In the genomic region with DNA sequence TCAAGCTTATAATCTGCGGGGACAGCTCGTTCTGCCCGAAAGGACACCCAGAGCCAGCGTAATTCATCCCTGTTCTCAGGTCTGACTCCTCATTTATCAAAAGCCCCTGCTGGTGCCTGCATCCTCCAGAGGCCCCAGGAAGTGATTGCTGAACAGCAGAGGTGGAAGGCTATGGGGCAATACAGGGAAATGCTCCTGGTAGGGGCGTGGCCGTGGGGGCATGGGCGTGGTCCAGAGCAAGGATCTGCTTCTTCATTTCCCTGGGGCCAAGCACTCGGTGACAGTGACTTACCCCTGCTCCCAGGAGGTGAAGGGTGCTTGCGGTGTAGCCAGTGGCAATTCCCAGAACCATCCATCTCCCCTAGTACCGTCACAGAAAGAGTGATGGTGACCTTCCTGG, we compare ENCODE assay signal across 13 mouse cellular contexts.
DNase-seq lines count a peak whose midpoint lies in the region; ATAC-seq and TF ChIP-seq lines count a peak whose summit lies in the region.
"Had no signal": no experiment of that assay in that cellular context is flagged by ENCODE, and none has a peak within 500 bp of the region (broad histone marks: within the 10 kb centered on the region; RNA-seq: fewer than 3 reads in every experiment).

No protein-coding gene starts in this region.

- TF ChIP-seq EP300 in lung, postnatal 0 days (IDR thresholded peaks at IDR 0.05), result no peak
- TF ChIP-seq EP300 in stomach, postnatal 0 days (optimal IDR thresholded peaks at IDR 0.05), result no peak

- no peak overlapping the region for H3K9ac ChIP-seq in hindbrain, embryonic 13.5 days
- no peak overlapping the region for H3K9ac ChIP-seq in lung, postnatal 0 days (replicated peaks; ENCODE audit: low read depth)
- no peak overlapping the region for H3K9ac ChIP-seq in stomach, postnatal 0 days (ENCODE audit: low read length)
- no peak overlapping the region for H3K9ac ChIP-seq in midbrain, embryonic 13.5 days (replicated peaks)
- H3K9ac ChIP-seq: stomach, embryonic 15.5 days had no signal

- no peak for ATAC-seq in hindbrain, embryonic 13.5 days (ENCODE audit: low FRiP score)
- peak; percentile 29; the same call in 1 of the 2 replicates for ATAC-seq in lung, postnatal 0 days
- ATAC-seq in stomach, postnatal 0 days (ENCODE audit: low FRiP score, low TSS enrichment), result no peak
- no peak for ATAC-seq in midbrain, embryonic 13.5 days
- ATAC-seq: forebrain, embryonic 14.5 days had no signal

- H3K36me3 ChIP-seq in hindbrain, embryonic 13.5 days, result no peaks in the 10 kb centered on the region
- no peaks in the 10 kb centered on the region for H3K36me3 ChIP-seq in lung, postnatal 0 days (ENCODE audit: insufficient read depth, low read length)
- H3K36me3 ChIP-seq in stomach, postnatal 0 days (ENCODE audit: control insufficient read depth, insufficient read depth, low read length), result no peaks in the 10 kb centered on the region
- no peaks in the 10 kb centered on the region for H3K36me3 ChIP-seq in heart, embryonic 10.5 days
- no peaks in the 10 kb centered on the region for H3K36me3 ChIP-seq in midbrain, embryonic 13.5 days
- H3K36me3 ChIP-seq: stomach, embryonic 15.5 days had no signal

- H3K9me3 ChIP-seq in hindbrain, embryonic 13.5 days, result no peaks in the 10 kb centered on the region
- no peaks in the 10 kb centered on the region for H3K9me3 ChIP-seq in lung, postnatal 0 days (ENCODE audit: low read length)
- no peaks in the 10 kb centered on the region for H3K9me3 ChIP-seq in stomach, postnatal 0 days (ENCODE audit: control insufficient read depth, low read length)
- H3K9me3 ChIP-seq in heart, embryonic 10.5 days, result no peaks in the 10 kb centered on the region
- H3K9me3 ChIP-seq in midbrain, embryonic 13.5 days, result no peaks in the 10 kb centered on the region
- H3K9me3 ChIP-seq: stomach, embryonic 15.5 days had no signal

- H3K4me3 ChIP-seq in hindbrain, embryonic 13.5 days, result no peak overlapping the region
- H3K4me3 ChIP-seq in lung, postnatal 0 days (ENCODE audit: low read depth, low read length), result no peak overlapping the region
- H3K4me3 ChIP-seq in stomach, postnatal 0 days (ENCODE audit: low read depth, low read length), result no peak overlapping the region
- no peak overlapping the region for H3K4me3 ChIP-seq in heart, embryonic 10.5 days
- H3K4me3 ChIP-seq in midbrain, embryonic 13.5 days (replicated peaks), result no peak overlapping the region
- H3K4me3 ChIP-seq: stomach, embryonic 15.5 days had no signal

- no peak for TF ChIP-seq CTCF in lung, postnatal 0 days (IDR thresholded peaks at IDR 0.05)
- no peak for TF ChIP-seq CTCF in stomach, postnatal 0 days (IDR thresholded peaks at IDR 0.05; ENCODE audit: low read depth)

- peak; percentile 56 for DNase-seq in thymus, postnatal 4 days
- no peak for DNase-seq in thymus, adult 18-20 months
- DNase-seq in lung, postnatal 0 days (ENCODE audit: low spot score), result peak; percentile 63
- peak; percentile 61 for DNase-seq in stomach, postnatal 0 days (ENCODE audit: low spot score)
- no peak for DNase-seq in heart, embryonic 10.5 days (ENCODE audit: low spot score)
- no peak for DNase-seq in heart, postnatal 4 days
- DNase-seq: gastrocnemius, postnatal 36 days; kidney, postnatal 25 days; right cerebral cortex, adult 18-20 months had no signal

- peaks cover 12% of the 10 kb centered on the region; the same call in 1 of the 2 replicates for H3K27me3 ChIP-seq in hindbrain, embryonic 13.5 days
- H3K27me3 ChIP-seq in lung, postnatal 0 days (replicated peaks; ENCODE audit: insufficient read depth, low read length), result no peaks in the 10 kb centered on the region
- no peaks in the 10 kb centered on the region for H3K27me3 ChIP-seq in stomach, postnatal 0 days (ENCODE audit: control insufficient read depth, insufficient read depth, low read length)
- peaks cover 14% of the 10 kb centered on the region for H3K27me3 ChIP-seq in heart, embryonic 10.5 days (ENCODE audit: insufficient read depth, poor library complexity, severe bottlenecking)
- H3K27me3 ChIP-seq in midbrain, embryonic 13.5 days, result peaks cover 9% of the 10 kb centered on the region; the same call in 1 of the 2 replicates
- H3K27me3 ChIP-seq: stomach, embryonic 15.5 days had no signal

- H3K4me1 ChIP-seq in hindbrain, embryonic 13.5 days (replicated peaks), result peaks cover 72% of the 10 kb centered on the region
- H3K4me1 ChIP-seq in lung, postnatal 0 days (ENCODE audit: insufficient read depth, low read depth, low read length), result peaks cover 23% of the 10 kb centered on the region; the same call in 1 of the 2 replicates
- peaks cover 6% of the 10 kb centered on the region; the same call in 1 of the 2 replicates for H3K4me1 ChIP-seq in stomach, postnatal 0 days (replicated peaks; ENCODE audit: control insufficient read depth, insufficient read depth)
- H3K4me1 ChIP-seq in heart, embryonic 10.5 days, result peaks cover 66% of the 10 kb centered on the region
- peaks cover 60% of the 10 kb centered on the region for H3K4me1 ChIP-seq in midbrain, embryonic 13.5 days (replicated peaks)

- H3K4me2 ChIP-seq in hindbrain, embryonic 13.5 days, result no peak overlapping the region
- H3K4me2 ChIP-seq in lung, postnatal 0 days (replicated peaks; ENCODE audit: low read depth, low read length), result no peak overlapping the region
- H3K4me2 ChIP-seq in stomach, postnatal 0 days (replicated peaks; ENCODE audit: low read depth), result no peak overlapping the region
- H3K4me2 ChIP-seq in midbrain, embryonic 13.5 days (replicated peaks), result no peak overlapping the region
- H3K4me2 ChIP-seq: stomach, embryonic 15.5 days had no signal

- H3K27ac ChIP-seq in hindbrain, embryonic 13.5 days, result peak overlapping the region; percentile 44; the same call in 1 of the 2 replicates
- no peak overlapping the region for H3K27ac ChIP-seq in lung, postnatal 0 days (ENCODE audit: low read length)
- no peak overlapping the region for H3K27ac ChIP-seq in stomach, postnatal 0 days (replicated peaks)
- no peak overlapping the region for H3K27ac ChIP-seq in heart, embryonic 10.5 days
- no peak overlapping the region for H3K27ac ChIP-seq in midbrain, embryonic 13.5 days
- H3K27ac ChIP-seq: stomach, embryonic 15.5 days had no signal

- WGBS in hindbrain, embryonic 13.5 days, result 46% methylated on average over 10 of the region's 10 CpGs
- 57% methylated on average over 10 of the region's 10 CpGs for WGBS in lung, postnatal 0 days
- WGBS in stomach, postnatal 0 days, result 50% methylated on average over 10 of the region's 10 CpGs
- 59% methylated on average over 10 of the region's 10 CpGs for WGBS in heart, embryonic 10.5 days
- 63% methylated on average over 10 of the region's 10 CpGs for WGBS in midbrain, embryonic 13.5 days

Comparison
In these comparisons a context has a peak if more than half of its experiments do, and no peak if none do; other contexts are left out.
1. DNase-seq: peak in thymus, postnatal 4 days (single experiment), lung, postnatal 0 days (single experiment) and stomach, postnatal 0 days (single experiment); none in thymus, adult 18-20 months (0 of 2), heart, embryonic 10.5 days (single experiment) and heart, postnatal 4 days (single experiment).